Mouse (Mus musculus): ENCODE data around the gene Slc26a8. TPM values are rescaled to one million over a fixed set of nuclear protein-coding genes. Genes with fewer than 3 reads are reported as not detected.
A peak's percentile ranks its signal among the peaks of the same experiment; 100 is the strongest.

Slc26a8 gene
- total RNA-seq, 1 experiment from 2014 or later: 1.3 TPM

- DNase-seq: peak; percentile 54
These were observed 98.6 kb downstream of the Slc26a8 start for GRCm38 (mm10) chr17:28591476-28591875.

DNA sequence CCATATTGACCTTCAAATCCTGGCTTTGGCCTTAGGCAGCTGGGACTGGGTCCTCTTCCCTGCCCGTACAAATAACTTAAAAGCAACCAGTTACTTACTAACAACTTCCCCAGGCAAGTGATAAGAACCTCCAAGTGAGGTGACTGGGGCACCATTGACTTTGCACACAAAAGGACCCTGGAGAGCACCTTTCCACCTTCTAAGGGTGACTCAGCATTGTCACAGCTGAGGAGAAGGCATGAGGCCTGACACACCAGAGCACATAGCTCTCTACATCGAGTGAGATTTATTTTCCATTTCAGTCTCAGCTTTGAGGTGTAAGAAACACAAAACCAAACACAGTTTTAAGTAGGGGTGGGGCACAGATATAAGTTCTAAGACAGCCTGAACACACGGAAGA, 99.4 kb downstream of the Slc26a8 start:
- no peak for DNase-seq

DNA sequence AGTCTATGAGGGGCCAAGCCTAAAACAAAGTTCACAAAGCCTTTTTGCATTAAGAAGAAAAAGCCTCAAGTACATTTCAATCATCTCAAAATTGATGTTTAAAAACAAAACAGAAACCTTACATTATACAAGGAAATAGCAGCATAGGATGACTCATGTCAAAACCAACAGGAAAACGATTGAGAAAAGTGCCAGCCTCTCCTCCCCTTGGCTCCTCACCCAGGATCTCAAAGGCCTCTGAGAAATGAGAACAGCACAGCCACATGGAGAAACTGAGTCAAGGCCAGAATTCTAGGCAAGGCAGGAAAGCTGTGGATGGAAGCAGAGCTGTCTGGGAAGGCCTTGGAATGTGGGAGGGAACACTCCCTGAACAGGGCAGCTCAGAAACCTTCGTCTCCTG, 101.4 kb downstream of the Slc26a8 start:
- no peak for DNase-seq

Other genes with a start within 250 kb of the Slc26a8 start
- 73.0 and 118 TPM in 2 replicates for gene Fkbp5, start 172.7 kb downstream of the Slc26a8 start, total RNA-seq (2021)
- not detected in 2 replicates for gene Armc12, start 159.4 kb downstream of the Slc26a8 start, total RNA-seq (2021)
- gene Clpsl2, start 140.8 kb downstream of the Slc26a8 start, total RNA-seq (2021): not detected in 2 replicates
- not detected in 2 replicates for gene Clps, start 129.5 kb downstream of the Slc26a8 start, total RNA-seq (2021)
- gene Lhfpl5, start 114.6 kb downstream of the Slc26a8 start, total RNA-seq (2021): 1.7 and 3.3 TPM in 2 replicates
- gene Srpk1, start 67.5 kb downstream of the Slc26a8 start, total RNA-seq (2021): 57.1 and 69.7 TPM in 2 replicates
- 69.1 and 76.3 TPM in 2 replicates for gene Mapk14, start 1.1 kb upstream of the Slc26a8 start, total RNA-seq (2021)
- 1.2 and 2.0 TPM in 2 replicates for gene AC170998.1, start 35.9 kb upstream of the Slc26a8 start, total RNA-seq (2021)
- gene Mapk13, start 79.1 kb upstream of the Slc26a8 start, total RNA-seq (2021): 48.0 and 62.9 TPM in 2 replicates
- 62.6 and 64.5 TPM in 2 replicates for gene Brpf3, start 110.9 kb upstream of the Slc26a8 start, total RNA-seq (2021)
- 0.15 TPM in 1 of 2 replicates, not detected in the other for gene Pnpla1, start 168.2 kb upstream of the Slc26a8 start, total RNA-seq (2021)
- not detected in 2 replicates for gene 4930539E08Rik, start 225.1 kb upstream of the Slc26a8 start, total RNA-seq (2021)

All from adrenal gland, postnatal 14 days (tissue).